Mouse (Mus musculus): ENCODE data around the gene Atp1b2. TPM values are rescaled to one million over a fixed set of nuclear protein-coding genes. Genes with fewer than 3 reads are reported as not detected.
"Not testable (repeated sequence)": the region's sequence is repeated elsewhere in the genome, so short reads cannot be mapped to it uniquely, and the experiment has no call there.

Atp1b2 gene
- polyA plus RNA-seq, 1 experiment from 2014 or later, result 76.7 TPM

DNA sequence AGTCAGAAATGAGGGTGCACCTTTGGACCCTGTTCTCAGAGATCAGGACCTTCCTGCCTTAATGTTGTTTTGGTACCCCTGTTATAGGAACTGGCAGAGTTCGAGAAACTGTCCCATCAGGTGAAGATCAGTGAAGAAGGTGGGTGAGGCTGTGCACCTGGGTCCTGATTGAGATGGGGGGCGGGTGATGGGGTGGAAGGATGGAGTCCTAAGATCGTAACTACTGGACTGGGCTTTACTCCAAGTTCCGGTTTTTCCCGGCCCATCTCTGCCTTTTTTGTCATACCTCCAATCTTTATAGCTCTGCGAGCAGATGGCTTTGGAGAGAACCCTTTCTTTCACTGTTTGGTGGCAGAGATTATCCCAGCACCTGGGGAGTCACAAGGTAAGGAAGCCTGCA, 16.7 kb upstream of the Atp1b2 start:
- Histone ChIP-seq H3K36me3 (no peaks in the 10 kb centered on the region), H3K27me3 (replicated peaks) (no peaks in the 10 kb centered on the region), H3K4me3 (replicated peaks) (peak overlapping the region; percentile 56), H3K4me1 (peaks cover 20% of the 10 kb centered on the region), H3K27ac (replicated peaks) (peak overlapping the region; percentile 86), H3K9ac (replicated peaks) (peak overlapping the region; percentile 63), H3K9me3 (replicated peaks) (no peaks in the 10 kb centered on the region), H3K4me2 (peak overlapping the region; percentile 82)
- WGBS, result 27% methylated on average over 6 of the region's 6 CpGs
- no peak; the same call in 1 of the 2 replicates for ATAC-seq (ENCODE audit: low FRiP score)

DNA sequence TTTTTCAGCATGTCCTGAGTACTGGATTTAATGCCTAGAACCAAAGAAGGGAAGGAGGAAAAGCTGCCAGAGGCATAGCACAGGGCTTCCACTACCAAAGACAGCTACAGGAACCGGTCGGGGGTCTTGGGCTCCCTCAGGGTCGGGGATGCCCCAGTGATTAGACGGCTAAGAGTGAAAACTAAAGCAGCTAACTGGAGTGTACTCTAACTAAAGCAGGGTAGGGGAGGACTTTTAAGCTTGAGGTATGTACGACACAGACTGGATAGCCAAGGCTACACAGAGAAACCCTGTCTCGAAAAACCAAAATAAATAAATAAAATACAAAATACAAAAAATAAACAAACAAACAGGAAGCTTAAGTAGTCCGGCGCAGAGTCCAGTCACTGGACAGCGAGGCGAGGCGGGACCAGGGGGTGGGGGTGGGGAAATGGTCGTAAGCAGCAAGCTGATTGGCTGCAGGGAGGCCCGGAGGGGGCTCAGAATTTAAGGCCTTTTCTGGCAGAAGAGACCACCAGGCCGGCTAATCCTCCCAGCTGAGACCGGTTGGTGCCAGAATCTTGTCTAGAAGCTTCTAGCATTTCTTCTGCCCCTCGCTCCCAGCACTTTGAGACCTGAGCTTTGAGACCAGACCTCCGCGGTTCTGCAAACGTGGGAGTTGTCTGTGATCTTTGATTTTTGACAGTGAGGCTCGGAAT, 16.0 kb upstream of the Atp1b2 start, which contains the start of gene Sat2:
Gene Sat2 (plus strand): TSS at position 454 of the 698 bp plus-strand sequence.
- Histone ChIP-seq H3K36me3 (no peaks in the 10 kb centered on the region), H3K4me2 (peak within 1 kb of the TSS; percentile 82), H3K27me3 (replicated peaks) (no peaks in the 10 kb centered on the region), H3K27ac (replicated peaks) (peak within 1 kb of the TSS; percentile 86), H3K9ac (replicated peaks) (peak within 1 kb of the TSS; percentile 63), H3K4me1 (peaks cover 20% of the 10 kb centered on the region), H3K4me3 (replicated peaks) (peak within 1 kb of the TSS; percentile 56), H3K9me3 (replicated peaks) (no peaks in the 10 kb centered on the region)
- ATAC-seq (ENCODE audit: low FRiP score), result peak; percentile 92
- under 1% methylated on average over 20 of the region's 20 CpGs for WGBS

- Histone ChIP-seq H3K27ac (replicated peaks) (no peak overlapping the region), H3K9ac (replicated peaks) (no peak overlapping the region), H3K4me1 (peaks cover 20% of the 10 kb centered on the region), H3K27me3 (replicated peaks) (no peaks in the 10 kb centered on the region), H3K9me3 (replicated peaks) (no peaks in the 10 kb centered on the region), H3K4me3 (replicated peaks) (no peak overlapping the region), H3K36me3 (no peaks in the 10 kb centered on the region), H3K4me2 (no peak overlapping the region)
- 88% methylated on average over 7 of the region's 7 CpGs for WGBS
- no peak for ATAC-seq (ENCODE audit: low FRiP score)
Measured at GRCm38 (mm10) chr11:69620394-69621081, 14.8 kb upstream of the Atp1b2 start.

GRCm38 (mm10) chr11:69617805-69618204, 12.1 kb upstream of the Atp1b2 start, which contains the start of gene Shbg:
Gene Shbg, minus strand, starts transcription at chr11:69617905.
- Histone ChIP-seq H3K36me3 (no peaks in the 10 kb centered on the region), H3K4me3 (replicated peaks) (no peak within 1 kb of the TSS), H3K4me2 (no peak within 1 kb of the TSS), H3K9ac (replicated peaks) (no peak within 1 kb of the TSS), H3K27ac (replicated peaks) (no peak within 1 kb of the TSS), H3K27me3 (replicated peaks) (0 out of 2 replicates have a peak, but pooled peaks cover 4% of the 10 kb centered on the region), H3K4me1 (peaks cover 16% of the 10 kb centered on the region), H3K9me3 (replicated peaks) (no peaks in the 10 kb centered on the region)
- 74% methylated on average over 5 of the region's 5 CpGs for WGBS
- ATAC-seq (ENCODE audit: low FRiP score), result no peak

GRCm38 (mm10) chr11:69616781-69617180, 11.0 kb upstream of the Atp1b2 start:
- Histone ChIP-seq H3K4me2 (no peak overlapping the region), H3K36me3 (no peaks in the 10 kb centered on the region), H3K27me3 (replicated peaks) (0 out of 2 replicates have a peak, but pooled peaks cover 4% of the 10 kb centered on the region), H3K27ac (replicated peaks) (no peak overlapping the region), H3K9me3 (replicated peaks) (no peaks in the 10 kb centered on the region), H3K4me3 (replicated peaks) (no peak overlapping the region), H3K9ac (replicated peaks) (no peak overlapping the region), H3K4me1 (peaks cover 10% of the 10 kb centered on the region)
- 50% methylated on average over 10 of the region's 10 CpGs for WGBS
- no peak for ATAC-seq (ENCODE audit: low FRiP score)

GRCm38 (mm10) chr11:69614257-69614588, 8.5 kb upstream of the Atp1b2 start:
- not testable (repeated sequence) for H3K4me1 ChIP-seq; H3K27ac ChIP-seq (replicated peaks); H3K27me3 ChIP-seq (replicated peaks); H3K36me3 ChIP-seq; H3K4me3 ChIP-seq (replicated peaks); ATAC-seq (ENCODE audit: low FRiP score); H3K9me3 ChIP-seq (replicated peaks); H3K9ac ChIP-seq (replicated peaks)
- WGBS, result 55% methylated on average over 11 of the region's 11 CpGs
- peak overlapping the region; percentile 36; the same call in 1 of the 2 replicates for H3K4me2 ChIP-seq

GRCm38 (mm10) chr11:69613553-69614256, 8.0 kb upstream of the Atp1b2 start:
- Histone ChIP-seq H3K4me2 (peak overlapping the region; percentile 36), H3K4me3 (replicated peaks) (peak overlapping the region; percentile 8; the same call in 1 of the 2 replicates), H3K9ac (replicated peaks) (0 out of 2 replicates have a peak overlapping the region, but pooled peaks have one; percentile 20), H3K36me3 (no peaks in the 10 kb centered on the region), H3K27ac (replicated peaks) (peak overlapping the region; percentile 60; the same call in 1 of the 2 replicates), H3K27me3 (replicated peaks) (0 out of 2 replicates have a peak, but pooled peaks cover 4% of the 10 kb centered on the region), H3K4me1 (peaks cover 5% of the 10 kb centered on the region), H3K9me3 (replicated peaks) (no peaks in the 10 kb centered on the region)
- no peak for ATAC-seq (ENCODE audit: low FRiP score)
- WGBS, result 11% methylated on average over 19 of the region's 19 CpGs

GRCm38 (mm10) chr11:69610899-69611298, 5.2 kb upstream of the Atp1b2 start:
- Histone ChIP-seq H3K36me3 (no peaks in the 10 kb centered on the region), H3K27me3 (replicated peaks) (0 out of 2 replicates have a peak, but pooled peaks cover 4% of the 10 kb centered on the region), H3K9me3 (replicated peaks) (no peaks in the 10 kb centered on the region), H3K9ac (replicated peaks) (no peak overlapping the region), H3K4me3 (replicated peaks) (no peak overlapping the region), H3K27ac (replicated peaks) (0 out of 2 replicates have a peak overlapping the region, but pooled peaks have one; percentile 18), H3K4me1 (peaks cover 11% of the 10 kb centered on the region), H3K4me2 (no peak overlapping the region)
- 70% methylated on average over 4 of the region's 4 CpGs for WGBS
- no peak for ATAC-seq (ENCODE audit: low FRiP score)

GRCm38 (mm10) chr11:69609416-69609815, 3.7 kb upstream of the Atp1b2 start:
- 64% methylated on average over 7 of the region's 7 CpGs for WGBS
- no peak for ATAC-seq (ENCODE audit: low FRiP score)
- H3K27me3 ChIP-seq (replicated peaks), result no peaks in the 10 kb centered on the region

GRCm38 (mm10) chr11:69608525-69608924, 2.8 kb upstream of the Atp1b2 start:
- Histone ChIP-seq H3K27ac (replicated peaks) (no peak overlapping the region), H3K9me3 (replicated peaks) (no peaks in the 10 kb centered on the region), H3K36me3 (no peaks in the 10 kb centered on the region), H3K27me3 (replicated peaks) (no peaks in the 10 kb centered on the region), H3K4me3 (replicated peaks) (no peak overlapping the region), H3K4me2 (no peak overlapping the region), H3K9ac (replicated peaks) (no peak overlapping the region), H3K4me1 (peaks cover 20% of the 10 kb centered on the region)
- ATAC-seq (ENCODE audit: low FRiP score), result no peak
- 88% methylated on average over 3 of the region's 3 CpGs for WGBS

More at GRCm38 (mm10) chr11:69609416-69609815, 3.7 kb upstream of the Atp1b2 start:
- Histone ChIP-seq H3K4me1 (peaks cover 14% of the 10 kb centered on the region), H3K36me3 (no peaks in the 10 kb centered on the region), H3K9me3 (replicated peaks) (no peaks in the 10 kb centered on the region), H3K4me2 (no peak overlapping the region), H3K9ac (replicated peaks) (no peak overlapping the region), H3K27ac (replicated peaks) (no peak overlapping the region), H3K4me3 (replicated peaks) (no peak overlapping the region)

- no peak for ATAC-seq (ENCODE audit: low FRiP score)
- Histone ChIP-seq H3K4me1 (peaks cover 27% of the 10 kb centered on the region), H3K4me2 (no peak overlapping the region), H3K27ac (replicated peaks) (no peak overlapping the region), H3K9ac (replicated peaks) (no peak overlapping the region), H3K9me3 (replicated peaks) (no peaks in the 10 kb centered on the region), H3K36me3 (peaks cover 4% of the 10 kb centered on the region), H3K27me3 (replicated peaks) (no peaks in the 10 kb centered on the region), H3K4me3 (replicated peaks) (no peak overlapping the region)
- WGBS, result 83% methylated on average over 2 of the region's 2 CpGs
Measured at GRCm38 (mm10) chr11:69606832-69607231, 1.1 kb upstream of the Atp1b2 start.

Data from neural tube, embryonic 15.5 days (tissue).